Mouse (Mus musculus) kidney, postnatal 0 days (tissue): Measurements from ENCODE around the gene Sigirr. TPM values are rescaled to one million over a fixed set of nuclear protein-coding genes. Genes with fewer than 3 reads are reported as not detected.
A peak's percentile ranks its signal among the peaks of the same experiment; 100 is the strongest.

Experiments used
- ATAC-seq: fragments of 200-750 bp; cut with Nextera tagmentation; replicated peaks from 2 replicates; pipeline ENCODE4 v1.8.0; 2017; ENCODE audit warnings: low read depth, moderate number of reproducible peaks, moderate TSS enrichment, moderate library complexity; ENCODE audit not compliant: low FRiP score
- DNase-seq: peaks from one replicate; pipeline ENCODE4 v3.0.0-alpha.2; 2016; ENCODE audit warnings: low spot score
- H3K27ac ChIP-seq: fragments of 300-500 bp; sonication (generic); 2 replicates; pipeline ENCODE4 v1.5.1; 2014; ENCODE audit warnings: mild to moderate bottlenecking
- H3K27me3 ChIP-seq: fragments of 300-500 bp; sonication (generic); 2 replicates; pipeline ENCODE4 v1.6.1; 2014; ENCODE audit warnings: low read length, mixed read lengths; ENCODE audit not compliant: insufficient read depth
- H3K36me3 ChIP-seq: fragments of 300-500 bp; sonication (generic); 2 replicates; pipeline ENCODE4 v1.6.1; 2014; ENCODE audit warnings: low read length, mixed read lengths; ENCODE audit not compliant: insufficient read depth
- H3K4me1 ChIP-seq: fragments of 300-500 bp; sonication (generic); replicated peaks from 2 replicates; pipeline ENCODE4 v1.6.1; 2014; ENCODE audit warnings: antibody characterized with exemption, low read length, mixed read lengths; ENCODE audit not compliant: insufficient read depth
- H3K4me2 ChIP-seq: fragments of 300-500 bp; sonication (generic); 2 replicates; pipeline ENCODE4 v1.6.1; 2014; ENCODE audit warnings: mild to moderate bottlenecking, low read length, moderate library complexity, mixed read lengths
- H3K4me3 ChIP-seq: fragments of 300-500 bp; sonication (generic); replicated peaks from 2 replicates; pipeline ENCODE4 v1.5.1; 2014; ENCODE audit warnings: low read depth, low read length
- H3K9ac ChIP-seq: fragments of 300-500 bp; sonication (generic); 2 replicates; pipeline ENCODE4 v1.6.1; 2014; ENCODE audit warnings: low read depth, low read length
- H3K9me3 ChIP-seq: fragments of 300-500 bp; sonication (generic); replicated peaks from 2 replicates; pipeline ENCODE4 v1.6.1; 2016; ENCODE audit warnings: low read length, inconsistent platforms, mixed read lengths
- CTCF ChIP-seq: IDR thresholded peaks from 2 replicates; pipeline ENCODE4 v1.5.1; 2016; ENCODE audit warnings: antibody characterized with exemption, low read depth, mild to moderate bottlenecking, moderate library complexity
- WGBS: fragments of 180-500 bp; shearing (Covaris S2); extraction: QIAGEN DNeasy Blood & Tissue Kit; methylation state at CpG from one replicate; pipeline ENCODE4 v1.1.7; 2014; 5-methylcytosine and 5-hydroxymethylcytosine counted together
- polyA plus RNA-seq: library from polyadenylated mRNA; unstranded; fragments of >200 nt; fragmentation: Nextera tagmentation; extraction: Ambion mirVana; gene quantifications from 2 replicates; pipeline ENCODE4 v1.2.1, GENCODE M21; 2015

Gene Sigirr
- polyA plus RNA-seq, 1 experiment from 2014 or later = 54.1 TPM

DNA sequence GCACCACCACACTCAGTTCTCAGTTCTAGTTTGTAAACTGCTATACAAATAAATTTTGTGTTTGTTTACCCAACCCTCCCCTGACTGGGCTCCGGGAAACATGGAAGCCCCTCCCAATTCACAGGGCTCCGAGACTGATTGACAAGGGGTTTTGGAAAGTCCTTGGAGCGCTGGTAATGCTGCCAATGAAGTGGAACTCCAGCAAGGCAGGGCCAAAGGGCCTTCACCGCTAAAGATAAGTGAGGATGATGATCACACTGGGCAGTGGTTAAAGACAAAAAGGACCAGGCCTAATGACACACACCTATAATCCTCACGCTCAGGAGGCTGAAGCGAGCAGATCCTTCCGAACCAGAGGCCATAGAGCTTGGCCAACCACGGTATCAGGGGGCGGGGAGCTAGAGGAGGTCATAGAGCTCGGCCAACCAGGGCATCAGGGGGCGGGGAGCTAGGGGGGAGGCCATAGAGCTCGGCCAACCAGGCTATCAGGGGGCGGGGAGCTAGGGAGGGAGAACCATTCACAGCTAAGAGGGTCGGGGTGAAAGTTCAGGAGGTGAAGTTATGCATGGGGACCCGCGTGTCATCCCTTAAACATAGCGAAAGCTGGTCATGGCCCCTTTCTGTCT lies 49.2 kb downstream of the Sigirr start:
- Histone ChIP-seq H3K9me3 (no peaks in the 10 kb centered on the region), H3K27me3 (no peaks in the 10 kb centered on the region), H3K4me3 (no peak overlapping the region), H3K36me3 (no peaks in the 10 kb centered on the region), H3K4me2 (no peak overlapping the region), H3K4me1 (no peaks in the 10 kb centered on the region; the same call in 1 of the 2 replicates), H3K27ac (no peak overlapping the region), H3K9ac (no peak overlapping the region)
- no peak for TF ChIP-seq CTCF
- ATAC-seq (no peak), DNase-seq (no peak)
- 66% methylated on average over 17 of the region's 17 CpGs for WGBS

DNA sequence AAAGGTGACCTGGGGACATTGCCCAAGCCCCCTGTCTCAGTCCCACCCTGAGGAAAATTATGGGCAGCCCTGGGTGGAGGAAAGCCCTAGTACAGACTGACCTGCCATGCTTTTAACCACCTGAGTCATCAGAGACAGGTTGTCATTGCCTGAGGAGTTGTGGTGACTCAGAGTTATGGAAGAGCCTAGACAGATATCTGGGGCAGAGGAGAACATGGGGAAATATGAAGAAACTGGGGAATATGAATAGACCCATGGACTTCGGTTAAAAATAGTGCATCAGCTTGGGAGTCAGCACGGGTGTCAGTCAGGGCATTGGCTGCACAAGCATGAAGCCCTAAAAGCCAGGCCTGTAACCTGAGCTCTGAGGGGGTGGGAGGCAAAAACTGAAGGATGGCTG lies 51.0 kb downstream of the Sigirr start:
- no peak overlapping the region for H3K9ac ChIP-seq
- H3K36me3 ChIP-seq = no peaks in the 10 kb centered on the region
- no peak overlapping the region for H3K4me2 ChIP-seq
- H3K27me3 ChIP-seq = no peaks in the 10 kb centered on the region
- H3K4me3 ChIP-seq = no peak overlapping the region
- WGBS = 60% methylated on average over 2 of the region's 2 CpGs
- no peak overlapping the region for H3K27ac ChIP-seq
- H3K9me3 ChIP-seq = no peaks in the 10 kb centered on the region
- ATAC-seq = no peak
- H3K4me1 ChIP-seq = no peaks in the 10 kb centered on the region; the same call in 1 of the 2 replicates
- no peak for TF ChIP-seq CTCF
- no peak for DNase-seq

DNA sequence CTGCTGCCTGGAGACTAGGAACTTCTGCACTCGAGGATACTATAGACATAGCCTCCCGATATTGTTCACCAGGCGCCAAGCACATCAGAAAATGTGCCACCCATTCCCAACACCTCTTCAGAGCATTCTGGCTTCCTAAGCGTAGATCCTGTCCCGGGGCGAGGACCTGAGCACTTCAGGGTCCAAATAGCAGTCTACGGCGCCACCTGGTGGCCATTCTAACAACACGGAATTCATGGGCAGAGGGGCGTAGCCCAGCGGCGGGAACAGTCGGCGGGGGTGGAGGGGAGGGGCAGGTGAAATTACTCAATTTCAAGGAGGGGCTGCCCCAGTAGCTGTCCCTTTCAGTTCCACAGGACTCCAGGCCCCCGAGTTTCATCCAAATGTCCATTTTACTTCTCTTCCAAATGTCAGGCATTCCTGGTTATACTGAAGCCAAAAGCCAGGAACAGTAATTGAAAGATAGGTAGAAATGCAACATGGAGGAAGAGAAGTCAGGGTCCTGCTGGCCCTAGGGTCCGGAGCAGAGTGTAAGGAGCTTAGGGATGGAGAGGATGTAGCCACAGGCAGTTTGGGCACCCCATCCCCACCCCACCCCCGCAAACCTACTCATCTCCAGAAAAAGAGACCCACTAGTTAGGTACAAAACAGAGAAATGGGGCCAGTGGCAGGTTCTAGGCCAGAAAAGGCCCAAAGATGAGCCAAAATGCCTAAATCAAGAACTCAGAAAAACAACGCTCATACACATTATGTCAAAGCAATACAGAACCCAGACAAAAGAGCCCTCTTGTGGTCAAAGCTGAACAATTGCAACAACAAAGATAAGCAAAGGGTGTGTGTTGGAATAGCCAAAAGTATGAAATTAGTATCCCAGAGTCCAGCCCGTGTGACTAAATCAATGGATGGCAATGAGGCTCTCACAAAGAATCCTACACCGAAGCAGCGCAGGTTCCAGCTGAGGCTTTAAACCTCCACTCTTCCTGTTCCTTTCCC lies 51.9 kb downstream of the Sigirr start:
- no peaks in the 10 kb centered on the region for H3K9me3 ChIP-seq
- 11% methylated on average over 21 of the region's 21 CpGs for WGBS
- H3K9ac ChIP-seq = peak overlapping the region; percentile 51
- H3K4me2 ChIP-seq = peak overlapping the region; percentile 69
- no peaks in the 10 kb centered on the region; the same call in 1 of the 2 replicates for H3K4me1 ChIP-seq
- H3K36me3 ChIP-seq = no peaks in the 10 kb centered on the region
- peak overlapping the region; percentile 26 for H3K4me3 ChIP-seq
- ATAC-seq = peak; percentile 81
- TF ChIP-seq CTCF = peak; percentile 94
- peak overlapping the region; percentile 88 for H3K27ac ChIP-seq
- peak; percentile 97 for DNase-seq
- H3K27me3 ChIP-seq = no peaks in the 10 kb centered on the region

- Histone ChIP-seq H3K4me3 (peak overlapping the region; percentile 26), H3K27ac (peak overlapping the region; percentile 88), H3K4me1 (no peaks in the 10 kb centered on the region; the same call in 1 of the 2 replicates), H3K4me2 (peak overlapping the region; percentile 69), H3K36me3 (no peaks in the 10 kb centered on the region), H3K27me3 (no peaks in the 10 kb centered on the region), H3K9ac (peak overlapping the region; percentile 51), H3K9me3 (no peaks in the 10 kb centered on the region)
- 7% methylated on average over 15 of the region's 19 CpGs for WGBS
- DNase-seq (peak; percentile 97), ATAC-seq (peak; percentile 88)
- TF ChIP-seq CTCF = no peak; the same call in 1 of the 2 replicates
Measured at GRCm38 (mm10) chr7:141047581-141048225, 52.7 kb downstream of the Sigirr start.

GRCm38 (mm10) chr7:141046931-141047580 lies 53.3 kb downstream of the Sigirr start:
- H3K36me3 ChIP-seq = no peaks in the 10 kb centered on the region
- H3K27me3 ChIP-seq = no peaks in the 10 kb centered on the region
- H3K27ac ChIP-seq = peak overlapping the region; percentile 88
- no peaks in the 10 kb centered on the region; the same call in 1 of the 2 replicates for H3K4me1 ChIP-seq
- H3K9ac ChIP-seq = no peak overlapping the region
- H3K4me2 ChIP-seq = peak overlapping the region; percentile 69; the same call in 1 of the 2 replicates
- H3K4me3 ChIP-seq = no peak overlapping the region
- TF ChIP-seq CTCF = no peak
- H3K9me3 ChIP-seq = no peaks in the 10 kb centered on the region
- WGBS = 62% methylated on average over 6 of the region's 6 CpGs
- DNase-seq (peak; percentile 83), ATAC-seq (no peak)
